Mouse (Mus musculus) adipose tissue, adult 10 weeks (tissue): ENCODE data around the gene Ccdc173. TPM values are rescaled to one million over a fixed set of nuclear protein-coding genes. Genes with fewer than 3 reads are reported as not detected.

Source experiments
- polyA plus RNA-seq: library from polyadenylated mRNA; stranded (reverse); fragments of 350-450 nt; fragmentation: Illumina TruSeq; extraction: RNeasy Lipid Tissue Mini Kit (QIAGEN cat#74804); gene quantifications from one replicate; pipeline ENCODE4 v1.2.3, GENCODE M21; 2014; ENCODE audit warnings: low read depth, low replicate concordance

Gene Ccdc173
- polyA plus RNA-seq = 5.8 TPM

GRCm38 (mm10) chr2:69789429-69790069 is at the start of gene Ccdc173, which contains the start of gene Phospho2:
Gene Ccdc173, minus strand, starts transcription at chr2:69789575.
Gene Phospho2, plus strand, starts transcription at chr2:69789623.

GRCm38 (mm10) chr2:69821711-69822110 is 32.3 kb upstream of the Ccdc173 start, which contains the start of gene Klhl23:
Gene Klhl23, plus strand, starts transcription at chr2:69821944.

GRCm38 (mm10) chr2:69722273-69722649 is 67.1 kb downstream of the Ccdc173 start, which contains the start of gene Ppig:
Gene Ppig, plus strand, starts transcription at chr2:69722545.

GRCm38 (mm10) chr2:69712981-69713625 is 76.3 kb downstream of the Ccdc173 start, which contains the start of gene Fastkd1:
Gene Fastkd1, minus strand, starts transcription at chr2:69713516.

Other genes starting within 250 kb of the Ccdc173 start
- gene Lrp2, start 203.5 kb downstream of the Ccdc173 start, polyA plus RNA-seq = 13.7 TPM
- gene Bbs5, start 142.4 kb downstream of the Ccdc173 start, polyA plus RNA-seq = 15.2 TPM
- 0.42 TPM for gene Klhl41, start 119.5 kb downstream of the Ccdc173 start, polyA plus RNA-seq
- gene Fastkd1, start 76.1 kb downstream of the Ccdc173 start, polyA plus RNA-seq = 11.1 TPM
- gene Ppig, start 67.0 kb downstream of the Ccdc173 start, polyA plus RNA-seq = 28.4 TPM
- 27.0 TPM for gene Phospho2, start within 50 bp of the Ccdc173 start, polyA plus RNA-seq
- gene Klhl23, start 32.4 kb upstream of the Ccdc173 start, polyA plus RNA-seq = 22.6 TPM
- 98.9 TPM for gene Ssb, start 72.0 kb upstream of the Ccdc173 start, polyA plus RNA-seq
- 21.0 TPM for gene Mettl5, start 96.0 kb upstream of the Ccdc173 start, polyA plus RNA-seq
- 38.9 TPM for gene Ubr3, start 107.7 kb upstream of the Ccdc173 start, polyA plus RNA-seq
- gene Myo3b, start 249.6 kb upstream of the Ccdc173 start, polyA plus RNA-seq = 40.9 TPM